Mouse (Mus musculus): ENCODE data around the gene Pls1. TPM values are rescaled to one million over a fixed set of nuclear protein-coding genes. Genes with fewer than 3 reads are reported as not detected.

Pls1 gene
- polyA plus RNA-seq, 1 experiment from 2014 or later, result 1.6 TPM

Other genes starting within 250 kb of the Pls1 start
- gene Pcolce2, start 207.7 kb downstream of the Pls1 start, polyA plus RNA-seq (2015; fragmentation: Nextera tagmentation; extraction: Ambion mirVana), result 0.64 and 0.91 TPM in 2 replicates
- 1.8 and 2.1 TPM in 2 replicates for gene Trpc1, start 94.9 kb downstream of the Pls1 start, polyA plus RNA-seq (2015; fragmentation: Nextera tagmentation; extraction: Ambion mirVana)
- gene Atr, start 12.3 kb upstream of the Pls1 start, polyA plus RNA-seq (2015; fragmentation: Nextera tagmentation; extraction: Ambion mirVana), result 9.0 TPM in 2 replicates
- gene Xrn1, start 109.4 kb upstream of the Pls1 start, polyA plus RNA-seq (2015; fragmentation: Nextera tagmentation; extraction: Ambion mirVana), result 10.3 and 11.9 TPM in 2 replicates

Data from heart, embryonic 13.5 days (tissue).